In the genomic region with DNA sequence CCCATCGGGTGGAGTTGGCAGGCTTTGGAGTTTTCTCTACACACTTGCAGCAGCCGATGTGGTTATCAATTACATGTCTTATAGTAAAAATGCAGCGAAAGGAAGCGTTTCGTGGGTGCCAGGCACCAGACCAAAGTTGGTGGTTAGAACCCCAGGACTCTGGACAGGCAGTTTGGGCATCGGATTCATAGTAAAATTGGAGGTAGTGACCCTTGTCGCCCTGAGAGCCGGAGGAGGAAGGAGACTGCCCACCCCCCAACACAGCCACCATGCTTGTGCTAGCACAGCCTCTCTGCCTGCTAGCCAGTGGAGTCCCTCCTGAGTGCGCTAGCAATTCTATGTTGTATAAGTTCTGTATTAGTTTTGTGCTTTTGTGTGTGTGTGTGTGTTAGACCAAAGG, we compare ENCODE assay signal across 22 mouse cellular contexts. TPM values are rescaled to one million over a fixed set of nuclear protein-coding genes. Genes with fewer than 3 reads are reported as not detected.
"Had no signal": no experiment of that assay in that cellular context is flagged by ENCODE, and none has a peak within 500 bp of the region (broad histone marks: within the 10 kb centered on the region; RNA-seq: fewer than 3 reads in every experiment).

No protein-coding gene starts in this region.

- H3K27me3 ChIP-seq: lung, embryonic 15.5 days; megakaryocyte, embryonic 14.5 days; neural tube, embryonic 12.5 days; neural tube, embryonic 15.5 days had no signal

- H3K4me2 ChIP-seq: limb, embryonic 12.5 days; limb, embryonic 15.5 days; lung, embryonic 15.5 days; neural tube, embryonic 12.5 days; neural tube, embryonic 15.5 days had no signal

- DNase-seq: kidney, adult 9 months; kidney, postnatal 14 days; kidney, postnatal 4 days; left cerebral cortex, postnatal 4 days; lung, adult 18-20 months; lung, postnatal 10 days; midbrain, embryonic 14.5 days; right cerebral cortex, adult 18-20 months; right cerebral cortex, postnatal 14 days; right cerebral cortex, postnatal 4 days; thymus, adult 2 months; thymus, postnatal 14 days; thymus, postnatal 4 days had no signal

- H3K36me3 ChIP-seq: limb, embryonic 12.5 days; lung, embryonic 15.5 days; midbrain, embryonic 10.5 days had no signal

- H3K9ac ChIP-seq: limb, embryonic 12.5 days; limb, embryonic 15.5 days; liver, embryonic 14.5 days; lung, embryonic 15.5 days; neural tube, embryonic 12.5 days; neural tube, embryonic 15.5 days had no signal

- H3K27ac ChIP-seq: limb, embryonic 12.5 days; limb, embryonic 15.5 days; liver, embryonic 14.5 days; lung, embryonic 15.5 days; midbrain, embryonic 10.5 days; neural tube, embryonic 12.5 days; neural tube, embryonic 15.5 days; stomach, postnatal 0 days had no signal

- H3K4me3 ChIP-seq: limb, embryonic 12.5 days; limb, embryonic 15.5 days; lung, embryonic 15.5 days; megakaryocyte, embryonic 14.5 days; midbrain, embryonic 10.5 days; neural tube, embryonic 12.5 days; neural tube, embryonic 15.5 days had no signal

- H3K9me3 ChIP-seq: limb, embryonic 12.5 days; limb, embryonic 15.5 days; lung, embryonic 15.5 days; megakaryocyte, embryonic 14.5 days; midbrain, embryonic 10.5 days; neural tube, embryonic 12.5 days; neural tube, embryonic 15.5 days had no signal

RNA-seq across cellular contexts. Expression of gene Osgin1, which starts 35.4 kb away (rescaled TPM):
- polyA plus RNA-seq: midbrain, embryonic 14.5 days had no signal
